Mouse (Mus musculus) lung, adult 2 months (tissue): ENCODE results near the gene Opcml.

Source experiments
- CTCF ChIP-seq: fragments of 200-500 bp; IDR thresholded peaks from 2 replicates; pipeline ENCODE4 v1.5.1; 2011; ENCODE audit warnings: mild to moderate bottlenecking, low read length, control low read depth; ENCODE audit not compliant: insufficient read depth
- POLR2A ChIP-seq: fragments of 200-500 bp; IDR thresholded peaks from 2 replicates; pipeline ENCODE4 v1.6.1; 2011; ENCODE audit warnings: low read depth, mild to moderate bottlenecking, control low read depth, low read length, borderline replicate concordance; ENCODE audit errors: extremely low read depth

GRCm38 (mm10) chr9:28057171-28057845 is 266.7 kb downstream of the Opcml start:
- TF ChIP-seq POLR2A (no peak), CTCF (no peak)
